Mouse (Mus musculus) naive thymus-derived CD4-positive, alpha-beta T cell, adult 2 months (primary cell): ENCODE results near the gene Pcbp3.

Source experiments
- DNase-seq: peaks from one replicate; pipeline ENCODE4 v3.0.0-alpha.2; 2011; ENCODE audit warnings: low read depth

The Pcbp3 gene

GRCm38 (mm10) chr10:76931122-76931521, 30.6 kb downstream of the Pcbp3 start:
- DNase-seq, result no peak

- no peak for DNase-seq
Measured at GRCm38 (mm10) chr10:76924441-76924840, 37.2 kb downstream of the Pcbp3 start.

DNA sequence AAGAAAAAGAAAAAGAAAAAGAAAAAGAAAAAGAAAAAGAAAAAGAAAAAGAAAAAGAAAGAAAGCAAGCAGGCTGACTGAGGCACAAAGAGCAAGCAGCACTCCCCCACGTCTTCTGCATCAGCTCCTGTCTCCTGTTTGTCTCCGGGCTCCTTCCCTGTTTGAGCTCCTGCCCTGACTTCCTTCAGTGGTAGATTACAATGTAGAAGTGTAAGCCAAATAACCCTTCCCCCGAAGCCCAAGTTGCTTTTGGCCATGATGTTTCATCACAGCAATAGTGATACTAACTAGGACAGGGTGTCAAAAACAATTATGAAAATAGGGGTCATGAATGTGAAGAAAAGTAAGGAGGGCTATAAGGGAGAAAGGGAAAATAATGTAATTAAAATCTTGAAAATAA, 43.6 kb downstream of the Pcbp3 start:
- DNase-seq, result no peak

GRCm38 (mm10) chr10:76906434-76906833, 55.3 kb downstream of the Pcbp3 start:
- peak; percentile 10 for DNase-seq

DNA sequence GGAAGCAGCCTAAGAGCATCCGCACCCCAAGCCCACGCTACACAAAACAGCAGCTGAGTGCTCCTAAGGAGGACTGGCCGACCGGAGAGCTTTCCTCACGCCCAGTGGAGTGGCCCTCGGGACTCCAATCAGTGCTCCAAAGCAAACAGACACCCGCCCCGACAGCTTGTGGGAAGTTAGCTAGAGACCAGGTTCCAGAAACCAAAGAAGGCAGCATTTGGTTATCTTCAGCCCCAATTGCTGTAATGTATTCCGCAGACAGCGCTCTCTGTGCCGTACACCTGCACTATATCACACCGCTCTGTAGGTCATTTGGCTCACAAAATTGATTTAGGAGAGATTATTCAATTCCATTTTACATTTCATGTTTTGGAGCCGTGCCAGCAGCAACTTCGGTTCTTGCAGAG, 55.7 kb downstream of the Pcbp3 start:
- DNase-seq, result no peak

DNA sequence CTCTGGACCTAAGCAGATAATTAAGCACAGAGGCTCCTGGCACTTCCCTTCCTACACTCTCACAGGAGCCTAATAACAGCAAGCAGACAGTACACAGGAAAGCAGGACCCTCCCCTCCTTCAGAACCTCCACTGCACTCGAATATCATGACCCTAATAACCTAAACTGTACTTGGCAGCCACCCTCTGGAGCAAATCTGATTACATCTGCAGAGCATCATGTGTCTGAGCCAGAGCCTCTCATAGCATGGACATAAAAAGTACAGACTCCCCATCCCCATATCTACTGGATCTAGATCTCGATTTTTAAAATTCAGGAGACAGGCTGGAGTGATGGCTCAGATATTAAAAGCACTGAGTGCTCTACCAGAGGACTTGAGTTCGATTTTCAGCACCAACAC, 58.0 kb downstream of the Pcbp3 start:
- no peak for DNase-seq

DNA sequence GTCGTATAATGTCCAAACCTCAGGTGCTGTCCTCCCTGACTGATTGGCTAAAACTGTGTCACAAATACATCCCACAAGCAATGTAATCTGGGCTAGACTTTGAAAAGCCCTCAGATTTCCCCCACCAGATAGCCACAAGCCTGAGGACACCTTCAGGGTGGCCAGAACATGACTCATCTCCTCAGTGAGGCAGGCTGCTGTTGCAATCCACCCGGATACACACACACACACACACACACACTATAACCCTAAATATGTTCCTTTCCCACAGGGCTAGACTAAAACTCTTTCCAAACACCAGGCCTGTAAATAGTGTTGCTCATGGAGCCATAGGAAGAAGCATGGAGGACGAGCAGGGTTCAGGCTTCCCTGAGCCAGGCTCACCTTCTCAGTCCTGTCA, 58.6 kb downstream of the Pcbp3 start:
- no peak for DNase-seq

- no peak for DNase-seq
Measured at GRCm38 (mm10) chr10:76902588-76902987, 59.1 kb downstream of the Pcbp3 start.

GRCm38 (mm10) chr10:76898428-76898827, 63.3 kb downstream of the Pcbp3 start:
- no peak for DNase-seq

DNA sequence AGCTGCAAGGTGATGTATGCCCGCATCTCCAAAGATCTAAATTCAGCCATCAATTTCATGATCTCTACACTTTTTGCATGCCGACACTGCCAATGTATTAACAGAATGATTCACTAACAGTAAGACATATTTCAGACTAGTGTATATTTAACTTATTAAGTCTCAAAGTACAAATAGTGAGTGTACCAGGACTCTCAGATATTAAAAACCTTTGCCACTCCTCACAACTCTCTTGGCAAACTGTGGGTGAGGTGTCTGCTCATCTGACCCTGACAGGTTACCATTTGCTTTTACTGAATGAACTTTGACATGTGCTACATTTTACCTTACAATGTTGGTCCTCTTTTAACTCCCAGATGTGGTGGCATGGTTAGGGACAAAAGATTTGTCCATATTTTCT, 70.2 kb downstream of the Pcbp3 start:
- DNase-seq, result no peak

GRCm38 (mm10) chr10:76883442-76884244, 78.0 kb downstream of the Pcbp3 start:
- DNase-seq, result no peak

- DNase-seq, result no peak
Measured at GRCm38 (mm10) chr10:76882644-76883441, 78.8 kb downstream of the Pcbp3 start.

DNA sequence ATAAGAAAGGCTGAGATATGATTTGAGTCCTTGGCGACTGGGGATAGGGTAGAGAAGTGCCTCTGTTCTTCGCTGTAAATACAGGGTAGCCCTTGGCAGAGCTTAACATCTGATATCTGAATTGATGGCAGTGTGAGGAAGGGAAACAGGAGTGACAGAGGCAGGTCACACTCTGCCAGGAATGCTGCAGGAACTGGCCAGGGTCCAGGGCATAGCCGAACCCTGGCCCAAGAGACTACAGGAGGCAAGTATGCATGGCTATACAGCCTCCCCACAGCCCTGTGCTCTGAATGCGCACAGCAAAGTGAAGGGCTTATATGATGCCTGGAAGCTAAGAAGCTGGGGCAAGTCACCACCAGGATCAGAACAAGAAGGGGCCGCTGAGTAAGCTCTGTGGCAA, 79.8 kb downstream of the Pcbp3 start:
- DNase-seq, result no peak

DNA sequence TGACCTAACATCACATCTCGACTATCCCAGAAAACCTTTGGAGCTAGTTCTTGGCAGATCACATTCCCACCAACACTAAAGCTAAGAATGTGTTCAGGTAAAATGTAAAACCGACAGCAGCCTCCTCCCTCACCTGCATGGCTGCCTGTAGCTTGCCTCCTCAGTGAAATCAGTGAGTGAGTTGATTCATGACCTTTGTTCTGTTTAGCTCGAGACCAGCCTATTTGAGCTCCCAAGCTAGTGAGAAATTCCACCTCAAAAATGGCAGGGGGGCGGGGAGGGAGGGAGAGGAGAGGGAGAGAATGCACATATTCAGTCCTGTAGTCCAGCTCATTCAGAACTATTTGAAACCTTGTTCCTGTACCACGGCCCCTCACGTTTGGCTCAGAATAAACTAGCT, 86.4 kb downstream of the Pcbp3 start:
- DNase-seq, result no peak

DNA sequence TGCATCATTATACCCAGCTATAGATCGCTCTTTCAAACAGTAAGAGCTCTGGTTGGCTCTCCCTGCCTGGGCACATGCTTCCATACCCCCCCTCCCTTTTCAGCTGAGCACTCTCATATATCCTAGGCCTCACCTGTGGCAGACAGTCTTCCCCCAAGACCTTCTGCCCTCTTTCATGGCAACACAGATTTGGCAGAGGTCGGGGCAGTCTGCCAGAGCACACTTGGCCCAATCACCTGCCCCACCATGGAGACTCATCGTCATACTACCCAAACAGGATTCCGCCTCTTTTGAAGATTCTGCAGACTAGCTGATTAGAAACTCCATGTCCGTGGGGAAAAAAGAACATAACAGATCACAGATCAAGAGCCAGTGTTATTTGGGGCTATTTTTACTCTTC, 86.8 kb downstream of the Pcbp3 start:
- DNase-seq, result no peak

- DNase-seq, result no peak
Measured at GRCm38 (mm10) chr10:76874398-76874797, 87.3 kb downstream of the Pcbp3 start.

- no peak for DNase-seq
Measured at GRCm38 (mm10) chr10:76873948-76874347, 87.7 kb downstream of the Pcbp3 start.

DNA sequence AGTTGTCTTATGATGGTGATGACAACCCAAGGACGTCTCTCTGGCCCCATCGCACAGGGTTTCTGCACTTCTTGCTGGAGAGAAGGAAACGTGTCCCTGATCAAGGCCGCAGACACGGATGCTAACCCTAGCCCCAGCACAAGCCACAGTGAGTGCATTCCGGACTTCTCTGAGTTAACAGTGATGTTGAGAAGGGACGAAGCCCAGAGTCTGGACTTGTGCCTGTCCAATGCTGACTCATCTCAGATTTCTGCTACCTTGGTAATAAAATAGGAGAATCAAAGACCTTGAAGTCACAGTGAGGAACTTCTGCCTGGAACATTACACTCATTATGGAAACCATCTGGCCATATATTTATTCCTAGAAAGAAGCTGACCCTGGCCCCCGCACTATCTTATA, 89.0 kb downstream of the Pcbp3 start:
- DNase-seq, result no peak

DNA sequence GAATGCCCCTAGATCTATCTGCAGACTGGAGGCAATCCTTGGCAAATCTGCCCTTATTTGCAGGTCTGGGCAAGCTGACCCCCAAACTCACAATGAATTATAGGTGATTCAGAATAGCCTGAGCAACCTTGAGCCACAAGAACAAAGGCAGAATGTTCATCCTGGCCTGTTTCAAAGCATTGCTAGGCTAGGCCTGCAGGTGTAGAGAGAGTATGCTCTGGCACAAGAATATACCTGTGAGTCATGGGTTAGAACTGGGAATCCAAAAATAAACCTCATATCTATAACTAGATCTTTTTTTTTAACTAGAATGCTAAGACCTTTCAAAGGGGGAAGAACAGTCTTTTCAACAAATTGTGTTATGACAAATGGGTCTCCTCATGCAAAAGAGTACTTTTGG, 95.8 kb downstream of the Pcbp3 start:
- no peak for DNase-seq

GRCm38 (mm10) chr10:76860998-76861397, 100.7 kb downstream of the Pcbp3 start:
- DNase-seq, result no peak

DNA sequence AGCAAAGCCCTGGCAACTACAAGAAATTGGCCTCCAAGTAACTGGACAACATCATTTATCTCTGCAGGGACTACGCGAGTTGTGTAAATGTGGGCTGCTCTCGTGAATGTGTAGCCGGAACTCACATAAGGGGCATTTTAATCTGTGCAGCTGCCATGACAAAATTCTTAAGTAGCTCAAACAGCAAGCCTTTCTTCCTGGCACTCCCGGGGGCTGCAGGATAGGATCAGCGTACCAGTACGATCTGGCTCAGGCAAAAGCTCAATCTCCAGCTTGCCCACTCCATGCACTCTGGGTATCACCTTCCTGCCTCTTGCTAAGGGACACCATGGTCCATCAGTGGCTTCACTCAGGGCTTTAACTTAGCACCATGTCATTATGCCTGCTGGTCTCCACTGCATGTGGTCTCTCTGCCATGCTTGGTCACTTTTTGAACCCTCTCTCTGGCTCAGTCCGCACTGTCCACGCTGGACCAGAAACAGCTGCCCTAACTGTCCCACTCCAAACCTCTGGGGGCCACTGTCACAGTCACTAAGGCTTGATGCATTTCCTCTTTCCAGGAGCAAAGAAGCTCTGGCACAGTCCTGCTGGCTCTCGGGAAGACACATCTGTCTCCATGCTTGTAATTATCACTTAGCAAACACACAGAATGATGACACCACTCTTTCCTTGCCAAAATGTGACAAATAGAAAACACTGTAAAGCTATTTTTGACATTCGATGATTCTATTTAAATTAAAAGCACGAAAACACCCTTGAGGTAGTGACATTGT, 102.1 kb downstream of the Pcbp3 start:
- DNase-seq, result no peak

GRCm38 (mm10) chr10:76857879-76858278, 103.8 kb downstream of the Pcbp3 start:
- no peak for DNase-seq

DNA sequence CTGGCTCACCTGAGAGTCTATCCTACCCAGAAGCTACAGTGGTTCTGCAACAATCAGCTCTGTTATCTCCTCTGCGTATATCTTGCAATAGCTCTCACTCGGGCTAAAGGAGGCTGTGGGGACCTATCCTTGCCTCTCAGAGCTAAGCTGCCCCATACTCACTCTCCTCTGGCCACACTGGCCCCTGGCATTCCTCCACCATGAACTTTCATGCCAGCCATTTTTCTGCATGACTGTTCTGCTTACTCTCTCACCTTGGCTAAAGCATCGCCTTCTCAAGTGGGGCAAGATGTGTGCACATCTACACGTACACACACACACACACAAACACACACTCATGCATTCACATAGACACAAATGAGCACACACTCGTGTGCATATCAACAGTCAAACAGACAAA, 115.2 kb downstream of the Pcbp3 start:
- DNase-seq, result no peak
